ENCODE assay signal across 27 mouse cellular contexts in the genomic region with DNA sequence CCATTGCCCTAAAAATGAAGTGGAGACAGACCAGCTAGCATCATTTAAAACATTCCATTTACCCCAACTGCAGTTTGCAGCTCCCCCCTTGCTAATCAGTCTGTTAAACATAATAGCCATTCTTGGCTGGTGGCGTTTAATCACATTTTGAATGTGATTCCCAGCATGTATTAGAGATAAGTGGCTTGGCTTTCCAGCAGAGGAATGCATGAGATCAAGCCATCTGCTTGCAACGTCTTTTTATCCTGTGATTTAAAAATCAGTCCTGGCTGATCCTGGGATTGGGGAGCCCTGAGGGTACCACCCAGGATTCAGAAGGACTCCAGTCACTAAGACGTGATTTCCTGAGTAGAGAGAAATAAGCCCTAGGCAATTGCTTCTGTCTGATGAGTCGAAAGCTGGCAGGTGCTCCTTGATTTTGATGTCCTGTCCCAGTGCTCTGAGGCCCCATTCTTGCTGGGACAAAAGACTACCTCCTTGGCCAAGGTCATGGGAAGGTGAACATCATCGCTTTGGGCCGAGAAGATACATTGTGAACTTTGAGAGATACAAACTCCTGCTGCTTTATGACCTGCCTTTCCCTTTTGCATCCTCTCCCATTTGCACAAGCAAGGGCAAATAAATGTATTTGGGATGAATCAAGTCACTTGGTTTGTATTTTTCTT.
DNase-seq lines count a peak whose midpoint lies in the region; ATAC-seq and TF ChIP-seq lines count a peak whose summit lies in the region.
"Had no signal": no experiment of that assay in that cellular context is flagged by ENCODE, and none has a peak within 500 bp of the region (broad histone marks: within the 10 kb centered on the region; RNA-seq: fewer than 3 reads in every experiment).

No protein-coding gene starts in this region.

- no peak for ATAC-seq in midbrain, postnatal 0 days (ENCODE audit: low FRiP score)
- ATAC-seq in midbrain, embryonic 11.5 days (ENCODE audit: low FRiP score) = no peak
- ATAC-seq: intestine, postnatal 0 days had no signal

- no peaks in the 10 kb centered on the region for H3K4me1 ChIP-seq in midbrain, postnatal 0 days (ENCODE audit: insufficient read depth, low read length)
- peaks cover 7% of the 10 kb centered on the region for H3K4me1 ChIP-seq in midbrain, embryonic 11.5 days (ENCODE audit: control insufficient read depth, insufficient read depth, low read length)
- H3K4me1 ChIP-seq: embryonic facial prominence, embryonic 13.5 days had no signal

- TF ChIP-seq CTCF in midbrain, postnatal 0 days (IDR thresholded peaks at IDR 0.05) = no peak

- no peaks in the 10 kb centered on the region for H3K27me3 ChIP-seq in midbrain, postnatal 0 days (ENCODE audit: insufficient read depth, low read length)
- H3K27me3 ChIP-seq in midbrain, embryonic 11.5 days (ENCODE audit: control insufficient read depth, insufficient read depth, low read length) = no peaks in the 10 kb centered on the region
- H3K27me3 ChIP-seq: embryonic facial prominence, embryonic 13.5 days; hindbrain, embryonic 13.5 days; neural tube, embryonic 15.5 days had no signal

- H3K4me2 ChIP-seq in midbrain, postnatal 0 days (ENCODE audit: low read depth, low read length, poor library complexity, severe bottlenecking) = no peak overlapping the region
- H3K4me2 ChIP-seq in midbrain, embryonic 11.5 days = no peak overlapping the region
- H3K4me2 ChIP-seq: embryonic facial prominence, embryonic 13.5 days; heart, embryonic 11.5 days; hindbrain, embryonic 13.5 days; neural tube, embryonic 15.5 days had no signal

- WGBS in midbrain, postnatal 0 days = 21% methylated on average over 6 of the region's 6 CpGs
- WGBS in midbrain, embryonic 11.5 days = 30% methylated on average over 6 of the region's 6 CpGs

- peak; percentile 2 to 3 for DNase-seq in cerebellum, postnatal 10 days
- no peak for DNase-seq in cerebellum, adult 18-20 months
- DNase-seq in midbrain, postnatal 0 days (ENCODE audit: low spot score) = peak; percentile 52
- DNase-seq in midbrain, embryonic 11.5 days (ENCODE audit: low spot score, missing footprints) = no peak
- DNase-seq in retina, adult 2 months (ENCODE audit: low read depth, low spot score) = peak; percentile 2
- no peak for DNase-seq in lung, postnatal 10 days
- no peak for DNase-seq in layer of hippocampus, adult 9-11 months
- DNase-seq: adrenal gland, adult 8-10 months; cerebellum, adult 9-10 months; embryo, embryonic 11 days; gastrocnemius, postnatal 14 days; heart, adult 11 months; heart, postnatal 36 days; kidney, adult 9 months; kidney, postnatal 14 days; liver; lung, adult 2 months; lung, postnatal 14 days; thymus, postnatal 14 days had no signal

- H3K36me3 ChIP-seq in midbrain, postnatal 0 days (ENCODE audit: insufficient read depth, low read length) = no peaks in the 10 kb centered on the region
- no peaks in the 10 kb centered on the region for H3K36me3 ChIP-seq in midbrain, embryonic 11.5 days (ENCODE audit: control insufficient read depth, insufficient read depth, low read length)
- H3K36me3 ChIP-seq: embryonic facial prominence, embryonic 13.5 days; hindbrain, embryonic 13.5 days; midbrain, embryonic 10.5 days; neural tube, embryonic 15.5 days had no signal

- no peak overlapping the region for H3K9ac ChIP-seq in midbrain, postnatal 0 days (replicated peaks; ENCODE audit: low read length, poor library complexity, severe bottlenecking)
- H3K9ac ChIP-seq in midbrain, embryonic 11.5 days (ENCODE audit: low read length) = no peak overlapping the region
- H3K9ac ChIP-seq: embryonic facial prominence, embryonic 13.5 days; hindbrain, embryonic 13.5 days; liver, embryonic 14.5 days; neural tube, embryonic 15.5 days had no signal

- H3K27ac ChIP-seq in midbrain, postnatal 0 days (ENCODE audit: low read depth, low read length) = no peak overlapping the region
- H3K27ac ChIP-seq in midbrain, embryonic 11.5 days (ENCODE audit: low read depth, low read length) = no peak overlapping the region
- H3K27ac ChIP-seq: embryonic facial prominence, embryonic 13.5 days; hindbrain, embryonic 13.5 days; liver, embryonic 14.5 days; midbrain, embryonic 10.5 days; neural tube, embryonic 15.5 days had no signal

- H3K4me3 ChIP-seq in midbrain, postnatal 0 days (ENCODE audit: low read depth, low read length) = no peak overlapping the region
- H3K4me3 ChIP-seq in midbrain, embryonic 11.5 days (ENCODE audit: low read depth, low read length) = no peak overlapping the region
- H3K4me3 ChIP-seq: embryonic facial prominence, embryonic 13.5 days; erythroblast, embryonic 14.5 days; hindbrain, embryonic 13.5 days; midbrain, embryonic 10.5 days; neural tube, embryonic 15.5 days had no signal

- H3K9me3 ChIP-seq in midbrain, postnatal 0 days (ENCODE audit: low read length) = no peaks in the 10 kb centered on the region
- no peaks in the 10 kb centered on the region for H3K9me3 ChIP-seq in midbrain, embryonic 11.5 days (ENCODE audit: control insufficient read depth, low read length)
- H3K9me3 ChIP-seq: embryonic facial prominence, embryonic 13.5 days; hindbrain, embryonic 13.5 days; midbrain, embryonic 10.5 days; neural tube, embryonic 15.5 days had no signal

Comparison
In these comparisons a context has a peak if more than half of its experiments do, and no peak if none do; other contexts are left out.
1. DNase-seq: peak in cerebellum, postnatal 10 days (2 of 2), midbrain, postnatal 0 days (single experiment) and retina, adult 2 months (single experiment); none in cerebellum, adult 18-20 months (0 of 2), midbrain, embryonic 11.5 days (single experiment), lung, postnatal 10 days (single experiment) and layer of hippocampus, adult 9-11 months (single experiment).